Mouse (Mus musculus) stomach, adult 2 months (tissue): ENCODE measurements around the gene Alox12e. TPM values are rescaled to one million over a fixed set of nuclear protein-coding genes. Genes with fewer than 3 reads are reported as not detected.

Experiments used
- polyA plus RNA-seq: library from polyadenylated mRNA; depleted of rRNA; stranded (reverse); fragments of >200 nt; gene quantifications from 2 replicates; pipeline ENCODE4 v1.2.3, GENCODE M21; 2012; rRNA removed

Gene Alox12e
- polyA plus RNA-seq: 0.29 and 0.41 TPM in 2 replicates

GRCm38 (mm10) chr11:70322528-70322927 is at the start of gene Alox12e:
Gene Alox12e (minus strand): TSS chr11:70322628.

DNA sequence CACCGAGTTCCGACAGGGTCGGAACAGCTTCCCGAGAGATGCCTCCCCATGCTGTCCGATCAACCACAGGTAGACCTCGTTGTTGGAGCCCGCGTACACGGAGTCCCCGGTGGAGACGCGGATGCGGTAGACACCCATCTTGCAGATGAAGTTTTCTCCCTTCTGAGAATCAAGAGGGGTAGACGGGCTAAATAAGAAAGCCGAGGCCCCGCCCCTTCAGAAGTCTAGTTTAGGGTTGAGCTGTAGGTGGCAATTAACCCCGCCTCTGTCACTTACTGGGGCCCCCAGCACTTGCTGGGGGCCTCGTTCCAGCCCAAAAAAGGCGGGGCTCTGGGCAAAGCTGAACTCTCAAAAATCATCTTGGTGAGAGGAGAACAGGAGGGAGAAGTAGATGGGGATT is 29.4 kb upstream of the Alox12e start, which contains the start of gene Alox15:
Gene Alox15 (minus strand): TSS at position 164 of the 400 bp plus-strand sequence.

Other genes with a start within 250 kb of the Alox12e start
- gene Asgr2, start 230.0 kb downstream of the Alox12e start, polyA plus RNA-seq: 0.20 and 0.28 TPM in 2 replicates
- 1.7 TPM in 2 replicates for gene Mgl2, start 192.3 kb downstream of the Alox12e start, polyA plus RNA-seq
- gene Clec10a, start 166.4 kb downstream of the Alox12e start, polyA plus RNA-seq: 1.6 and 2.4 TPM in 2 replicates
- gene Slc16a11, start 109.9 kb downstream of the Alox12e start, polyA plus RNA-seq: 36.1 and 38.9 TPM in 2 replicates
- gene Slc16a13, start 101.6 kb downstream of the Alox12e start, polyA plus RNA-seq: 3.0 and 3.9 TPM in 2 replicates
- gene Bcl6b, start 92.8 kb downstream of the Alox12e start, polyA plus RNA-seq: 1.9 and 2.1 TPM in 2 replicates
- 20.2 and 24.1 TPM in 2 replicates for gene 0610010K14Rik, start 84.7 kb downstream of the Alox12e start, polyA plus RNA-seq
- 4.3 and 5.2 TPM in 2 replicates for gene Gm21988, start 82.8 kb downstream of the Alox12e start, polyA plus RNA-seq
- gene Rnasek, start 82.8 kb downstream of the Alox12e start, polyA plus RNA-seq: 128 and 152 TPM in 2 replicates
- 3.8 and 5.6 TPM in 2 replicates for gene Alox12, start 67.3 kb downstream of the Alox12e start, polyA plus RNA-seq
- gene Alox15, start 29.4 kb upstream of the Alox12e start, polyA plus RNA-seq: 3.4 and 10.5 TPM in 2 replicates
- 9.3 and 10.3 TPM in 2 replicates for gene Pelp1, start 87.4 kb upstream of the Alox12e start, polyA plus RNA-seq
- gene Arrb2, start 110.0 kb upstream of the Alox12e start, polyA plus RNA-seq: 16.9 and 23.4 TPM in 2 replicates
- 6.9 and 7.9 TPM in 2 replicates for gene Med11, start 129.3 kb upstream of the Alox12e start, polyA plus RNA-seq
- 2.3 TPM in 2 replicates for gene Zmynd15, start 136.8 kb upstream of the Alox12e start, polyA plus RNA-seq
- 14.1 and 16.5 TPM in 2 replicates for gene Cxcl16, start 137.4 kb upstream of the Alox12e start, polyA plus RNA-seq
- 9.1 and 10.4 TPM in 2 replicates for gene Tm4sf5, start 182.6 kb upstream of the Alox12e start, polyA plus RNA-seq
- not detected in 2 replicates for gene Vmo1, start 192.0 kb upstream of the Alox12e start, polyA plus RNA-seq
- gene Gltpd2, start 196.6 kb upstream of the Alox12e start, polyA plus RNA-seq: 0.10 TPM in 1 of 2 replicates, not detected in the other
- 154 and 176 TPM in 2 replicates for gene Psmb6, start 202.7 kb upstream of the Alox12e start, polyA plus RNA-seq
- not detected in 2 replicates for gene Gm40193, start 210.3 kb upstream of the Alox12e start, polyA plus RNA-seq
- 25.1 and 27.7 TPM in 2 replicates for gene Pld2, start 217.4 kb upstream of the Alox12e start, polyA plus RNA-seq
- 57.1 and 69.6 TPM in 2 replicates for gene Mink1, start 240.3 kb upstream of the Alox12e start, polyA plus RNA-seq